Mouse (Mus musculus) midbrain, embryonic 14.5 days (tissue): Measurements from ENCODE around the gene Mxd4. TPM values are rescaled to one million over a fixed set of nuclear protein-coding genes. Genes with fewer than 3 reads are reported as not detected.
A peak's percentile ranks its signal among the peaks of the same experiment; 100 is the strongest.

ENCODE experiments used
- ATAC-seq: fragments of 200-750 bp; cut with Nextera tagmentation; 2 replicates; pipeline ENCODE4 v1.8.0; 2017; ENCODE audit warnings: moderate number of reproducible peaks, moderate library complexity; ENCODE audit not compliant: low FRiP score, low TSS enrichment
- DNase-seq: peaks from one replicate; pipeline ENCODE4 v3.0.0-alpha.2; 2015
- H3K27ac ChIP-seq: fragments of 300-500 bp; sonication (generic); replicated peaks from 2 replicates; pipeline ENCODE4 v1.5.1; 2014; ENCODE audit warnings: mild to moderate bottlenecking, low read depth, low read length, moderate library complexity
- H3K27me3 ChIP-seq: fragments of 300-500 bp; sonication (generic); 2 replicates; pipeline ENCODE4 v1.6.1; 2014; ENCODE audit warnings: low read length, control low read depth, mixed read lengths; ENCODE audit not compliant: control insufficient read depth, insufficient read depth
- H3K36me3 ChIP-seq: fragments of 300-500 bp; sonication (generic); 2 replicates; pipeline ENCODE4 v1.6.1; 2014; ENCODE audit warnings: low read length, control low read depth; ENCODE audit not compliant: control insufficient read depth, insufficient read depth
- H3K4me1 ChIP-seq: fragments of 300-500 bp; sonication (generic); 2 replicates; pipeline ENCODE4 v1.6.1; 2014; ENCODE audit warnings: mild to moderate bottlenecking, antibody characterized with exemption, low read length, control low read depth; ENCODE audit not compliant: control insufficient read depth, insufficient read depth
- H3K4me2 ChIP-seq: fragments of 300-500 bp; sonication (generic); 2 replicates; pipeline ENCODE4 v1.6.1; 2014; ENCODE audit warnings: mild to moderate bottlenecking, low read length, moderate library complexity
- H3K4me3 ChIP-seq: fragments of 300-500 bp; sonication (generic); replicated peaks from 2 replicates; pipeline ENCODE4 v1.5.1; 2014; ENCODE audit warnings: low read depth, low read length
- H3K9ac ChIP-seq: fragments of 300-500 bp; sonication (generic); replicated peaks from 2 replicates; pipeline ENCODE4 v1.6.1; 2014; ENCODE audit warnings: mild to moderate bottlenecking, low read length, moderate library complexity
- H3K9me3 ChIP-seq: fragments of 300-500 bp; sonication (generic); 2 replicates; pipeline ENCODE4 v1.6.1; 2016; ENCODE audit warnings: low read length, control low read depth, mixed read lengths; ENCODE audit not compliant: control insufficient read depth
- WGBS: fragments of 180-500 bp; shearing (Covaris S2); extraction: QIAGEN DNeasy Blood & Tissue Kit; methylation state at CpG from one replicate; pipeline ENCODE4 v1.1.7; 2014; 5-methylcytosine and 5-hydroxymethylcytosine counted together
- polyA plus RNA-seq: library from polyadenylated mRNA; unstranded; fragments of >200 nt; fragmentation: Nextera tagmentation; extraction: Ambion mirVana; gene quantifications from 2 replicates; pipeline ENCODE4 v1.2.1, GENCODE M21; 2014

Mxd4 gene
- polyA plus RNA-seq, 1 experiment from 2014 or later: 35.7 TPM

DNA sequence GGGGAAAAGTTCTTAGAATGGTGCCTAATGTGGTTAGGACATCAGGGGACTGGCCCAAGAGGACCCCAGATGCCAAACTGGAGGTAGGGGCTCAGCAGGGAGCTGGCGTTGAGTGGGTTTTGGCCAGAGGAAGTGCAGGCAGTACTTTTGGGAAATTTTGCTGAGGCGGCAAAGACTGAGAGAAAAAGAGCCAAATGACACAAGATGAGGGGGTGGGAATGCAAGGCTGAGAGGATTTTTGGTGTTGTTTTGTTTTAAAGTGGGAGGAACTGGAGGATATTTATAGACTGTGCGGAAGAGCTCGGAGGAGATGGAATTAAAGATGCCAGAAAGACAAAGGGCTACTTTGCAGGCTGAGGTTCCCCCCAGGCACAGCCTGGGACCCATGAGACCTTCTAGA lies 16.8 kb downstream of the Mxd4 start:
- ATAC-seq (no peak), DNase-seq (no peak)
- H3K27ac ChIP-seq: no peak overlapping the region
- H3K9me3 ChIP-seq: no peaks in the 10 kb centered on the region
- no peak overlapping the region for H3K4me3 ChIP-seq
- H3K36me3 ChIP-seq: peaks cover 31% of the 10 kb centered on the region
- H3K4me2 ChIP-seq: no peak overlapping the region
- 93% methylated on average over 4 of the region's 4 CpGs for WGBS
- H3K27me3 ChIP-seq: no peaks in the 10 kb centered on the region
- H3K9ac ChIP-seq: no peak overlapping the region
- peaks cover 11% of the 10 kb centered on the region; the same call in 1 of the 2 replicates for H3K4me1 ChIP-seq

GRCm38 (mm10) chr5:34169954-34170353 lies 17.6 kb downstream of the Mxd4 start:
- Histone ChIP-seq H3K4me2 (peak overlapping the region; percentile 54), H3K9ac (peak overlapping the region; percentile 53), H3K27me3 (no peaks in the 10 kb centered on the region), H3K36me3 (peaks cover 24% of the 10 kb centered on the region), H3K9me3 (no peaks in the 10 kb centered on the region), H3K27ac (peak overlapping the region; percentile 91), H3K4me1 (peaks cover 11% of the 10 kb centered on the region; the same call in 1 of the 2 replicates), H3K4me3 (peak overlapping the region; percentile 69)
- no peak for DNase-seq
- 88% methylated on average over 3 of the region's 3 CpGs for WGBS
- no peak for ATAC-seq

DNA sequence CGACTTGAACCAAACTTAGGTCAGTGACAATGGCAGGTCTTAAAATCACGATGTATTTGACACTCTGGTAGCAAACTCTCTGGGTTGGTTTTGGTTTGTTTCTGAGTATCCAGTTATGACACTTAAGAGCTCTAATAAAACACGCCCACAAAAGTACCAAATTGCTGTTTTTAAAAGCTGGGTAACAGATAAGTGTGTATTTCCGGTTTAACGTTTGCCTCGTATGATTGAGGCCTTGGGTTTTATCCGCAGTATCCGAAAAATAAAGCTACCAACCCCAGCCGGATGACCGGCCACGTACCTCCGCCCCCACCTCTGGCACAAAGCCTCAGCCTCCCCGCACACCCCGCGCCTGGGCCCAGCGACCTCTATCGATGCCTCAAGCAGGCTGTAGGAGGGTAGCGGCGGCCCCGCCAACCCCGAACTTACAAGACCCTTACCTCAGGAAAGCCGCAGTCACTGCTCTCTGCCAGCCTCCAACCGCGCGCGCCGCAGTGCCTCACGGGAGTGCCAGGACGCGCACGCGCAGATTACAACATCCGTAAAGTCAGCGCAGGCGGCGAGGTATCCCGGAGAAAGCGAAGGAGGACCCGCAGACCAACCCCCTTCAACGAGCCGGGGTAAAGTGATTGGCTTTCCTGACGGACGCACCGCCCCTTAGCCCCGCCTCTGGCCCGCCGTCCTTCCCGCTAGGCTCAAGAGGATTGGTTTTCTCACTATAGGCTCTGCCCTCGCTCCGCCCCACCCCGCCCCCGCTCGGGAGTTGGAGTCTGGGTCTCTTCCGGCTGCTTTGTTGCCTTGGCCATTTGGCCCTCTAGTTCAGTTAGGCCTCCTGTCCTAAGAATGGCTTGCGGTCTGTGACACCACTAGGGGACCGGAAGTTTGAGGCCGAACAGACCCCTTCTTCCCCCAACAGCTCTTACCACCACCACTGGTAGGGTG lies 18.3 kb downstream of the Mxd4 start, which contains the start of the genes Poln and Haus3:
Gene Poln, minus strand, starts transcription at position 499 of the 942 bp plus-strand sequence.
Gene Haus3, minus strand, starts transcription at position 578 of the 942 bp plus-strand sequence.
- Histone ChIP-seq H3K4me1 (peaks cover 11% of the 10 kb centered on the region; the same call in 1 of the 2 replicates), H3K9me3 (no peaks in the 10 kb centered on the region), H3K4me2 (peak within 1 kb of the TSS; percentile 70), H3K36me3 (peaks cover 19% of the 10 kb centered on the region), H3K4me3 (peak within 1 kb of the TSS; percentile 69), H3K27me3 (no peaks in the 10 kb centered on the region), H3K27ac (peak within 1 kb of the TSS; percentile 91), H3K9ac (peak within 1 kb of the TSS; percentile 80)
- WGBS: under 1% methylated on average over 57 of the region's 57 CpGs
- ATAC-seq (peak; percentile 100), DNase-seq (peak; percentile 99)

- no peak overlapping the region for H3K9ac ChIP-seq
- H3K27ac ChIP-seq: no peak overlapping the region
- no peaks in the 10 kb centered on the region for H3K27me3 ChIP-seq
- peaks cover 11% of the 10 kb centered on the region; the same call in 1 of the 2 replicates for H3K4me1 ChIP-seq
- H3K4me2 ChIP-seq: peak overlapping the region; percentile 17; the same call in 1 of the 2 replicates
- no peaks in the 10 kb centered on the region for H3K9me3 ChIP-seq
- DNase-seq: no peak
- no peak for ATAC-seq
- 82% methylated on average over 4 of the region's 4 CpGs for WGBS
- H3K4me3 ChIP-seq: no peak overlapping the region
- H3K36me3 ChIP-seq: peaks cover 9% of the 10 kb centered on the region
These were observed 19.7 kb downstream of the Mxd4 start for GRCm38 (mm10) chr5:34167857-34168256.

DNA sequence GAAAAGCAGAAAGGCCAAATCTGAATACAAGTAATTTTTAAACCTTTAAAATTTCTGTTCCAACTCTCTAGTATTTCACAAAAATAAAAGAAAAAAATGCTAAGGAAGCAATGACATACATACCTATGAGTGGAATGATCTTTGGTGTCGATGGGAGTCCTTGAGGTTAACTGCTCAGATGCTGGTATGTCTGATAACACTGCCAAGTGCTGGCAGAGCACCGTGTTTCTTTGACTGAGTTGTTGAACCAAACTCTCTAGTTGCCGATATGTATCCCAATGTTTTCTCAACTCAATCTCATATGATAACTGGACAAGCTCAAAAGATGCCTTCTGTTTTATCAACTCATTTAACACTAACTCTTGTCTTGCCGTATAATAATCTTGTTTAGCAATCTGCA lies 21.7 kb downstream of the Mxd4 start:
- no peaks in the 10 kb centered on the region for H3K9me3 ChIP-seq
- 87% methylated on average over 4 of the region's 4 CpGs for WGBS
- H3K27ac ChIP-seq: no peak overlapping the region
- peaks cover 6% of the 10 kb centered on the region; the same call in 1 of the 2 replicates for H3K36me3 ChIP-seq
- no peak overlapping the region for H3K4me2 ChIP-seq
- ATAC-seq (no peak), DNase-seq (no peak)
- peaks cover 11% of the 10 kb centered on the region; the same call in 1 of the 2 replicates for H3K4me1 ChIP-seq
- H3K27me3 ChIP-seq: no peaks in the 10 kb centered on the region
- H3K4me3 ChIP-seq: no peak overlapping the region
- H3K9ac ChIP-seq: no peak overlapping the region

DNA sequence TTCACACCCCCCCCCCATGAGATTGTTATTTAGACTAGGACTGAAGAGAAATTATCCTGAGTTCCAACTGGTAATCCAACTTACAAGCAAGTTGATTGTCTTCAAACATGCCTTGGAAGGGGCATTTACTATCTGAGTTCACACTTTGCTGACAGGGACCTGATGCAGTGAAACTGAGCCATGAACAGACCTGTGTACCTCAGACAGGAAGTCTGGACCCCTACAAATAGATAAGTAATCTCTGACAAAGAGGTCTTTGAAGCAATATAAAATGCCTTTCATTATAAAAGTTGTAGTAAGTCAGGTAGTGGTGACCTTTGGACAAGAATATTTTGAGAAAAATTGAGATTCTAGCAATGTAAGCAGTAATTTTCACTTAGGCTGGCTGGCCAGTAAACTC lies 39.0 kb downstream of the Mxd4 start:
- no peak overlapping the region for H3K9ac ChIP-seq
- no peak overlapping the region for H3K27ac ChIP-seq
- no peaks in the 10 kb centered on the region for H3K9me3 ChIP-seq

DNA sequence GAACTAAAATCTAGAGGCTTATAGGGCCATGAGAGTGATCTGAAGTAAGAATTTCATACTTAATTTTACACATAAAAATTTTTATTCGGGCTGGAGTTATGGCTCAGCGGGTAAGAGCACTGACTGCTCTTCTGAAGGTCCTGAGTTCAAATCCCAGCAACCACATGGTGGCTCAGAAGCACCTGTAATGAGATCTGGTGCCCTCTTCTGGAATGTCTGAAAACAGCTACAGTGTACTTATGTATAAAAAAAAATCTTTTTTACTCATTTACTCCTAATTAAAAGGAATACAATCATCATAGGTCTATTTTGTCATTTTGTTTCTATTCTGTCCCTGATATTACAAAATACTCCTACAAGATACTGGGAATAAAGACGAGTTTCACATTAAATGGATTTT lies 40.0 kb downstream of the Mxd4 start:
- Histone ChIP-seq H3K27me3 (no peaks in the 10 kb centered on the region), H3K4me2 (no peak overlapping the region), H3K9me3 (no peaks in the 10 kb centered on the region), H3K9ac (no peak overlapping the region), H3K4me3 (no peak overlapping the region), H3K4me1 (no peaks in the 10 kb centered on the region), H3K36me3 (no peaks in the 10 kb centered on the region), H3K27ac (no peak overlapping the region)
- no peak for ATAC-seq
- no peak for DNase-seq
- WGBS: 94% methylated on average over 3 of the region's 3 CpGs

More for the DNA sequence above, 39.0 kb downstream of the Mxd4 start:
- H3K4me2 ChIP-seq: no peak overlapping the region
- ATAC-seq (no peak), DNase-seq (no peak)
- H3K27me3 ChIP-seq: no peaks in the 10 kb centered on the region
- no peaks in the 10 kb centered on the region for H3K36me3 ChIP-seq
- H3K4me1 ChIP-seq: no peaks in the 10 kb centered on the region
- H3K4me3 ChIP-seq: no peak overlapping the region

DNA sequence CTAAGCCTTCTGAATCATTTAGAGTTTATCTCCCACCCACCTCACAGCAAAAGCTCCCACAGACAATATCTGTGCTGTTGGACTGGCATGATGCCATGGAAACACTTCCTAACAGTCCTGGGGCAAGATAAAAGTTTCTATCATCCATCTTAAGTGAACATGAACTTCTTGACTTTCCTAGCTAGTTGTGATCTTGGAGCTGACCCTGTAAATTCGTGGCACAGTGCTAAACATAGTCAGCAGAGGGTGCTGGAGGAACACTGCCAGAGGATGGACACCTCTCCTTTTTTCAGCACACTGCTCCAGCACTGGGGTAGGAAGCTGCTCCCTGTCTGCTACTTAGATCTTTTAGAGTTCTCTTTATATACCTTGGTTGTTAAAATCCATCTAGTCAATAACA lies 47.8 kb downstream of the Mxd4 start:
- H3K27ac ChIP-seq: no peak overlapping the region
- H3K9ac ChIP-seq: no peak overlapping the region
- no peaks in the 10 kb centered on the region for H3K27me3 ChIP-seq
- H3K4me3 ChIP-seq: no peak overlapping the region
- H3K4me2 ChIP-seq: no peak overlapping the region
- ATAC-seq: no peak
- no peaks in the 10 kb centered on the region for H3K4me1 ChIP-seq
- H3K36me3 ChIP-seq: no peaks in the 10 kb centered on the region
- DNase-seq: peak; percentile 31
- 7% methylated on average over 1 of the region's 1 CpGs for WGBS
- H3K9me3 ChIP-seq: no peaks in the 10 kb centered on the region
